Mouse (Mus musculus) stomach, postnatal 0 days (tissue): Measurements from ENCODE around the gene Cfap126.
"Not testable (repeated sequence)": the region's sequence is repeated elsewhere in the genome, so short reads cannot be mapped to it uniquely, and the experiment has no call there.

Source experiments
- CTCF ChIP-seq: IDR thresholded peaks from 2 replicates; pipeline ENCODE4 v1.5.1; 2016; ENCODE audit warnings: antibody characterized with exemption, low read depth, mild to moderate bottlenecking, moderate library complexity
- EP300 ChIP-seq: optimal IDR thresholded peaks from 2 replicates; pipeline ENCODE3; 2016; ENCODE audit warnings: antibody characterized with exemption

GRCm38 (mm10) chr1:171070879-171071278, 42.8 kb upstream of the Cfap126 start:
- not testable (repeated sequence) for TF ChIP-seq EP300, CTCF
